Mouse (Mus musculus) kidney, postnatal 36 days (tissue): ENCODE results near the gene Baat.
"Not testable (repeated sequence)": the region's sequence is repeated elsewhere in the genome, so short reads cannot be mapped to it uniquely, and the experiment has no call there.

ENCODE experiments used
- DNase-seq, 2 experiments: peaks; one replicate each; pipeline ENCODE4 v3.0.0; 2021 to 2022; ENCODE audit warnings: mixed read lengths in 2 of 2

The Baat gene

GRCm38 (mm10) chr4:49506386-49506785 lies at the start of gene Baat:
Gene Baat, minus strand, starts transcription at chr4:49506557.
- no peak for DNase-seq

- DNase-seq = peak; percentile 73 to 86
Measured at GRCm38 (mm10) chr4:49553380-49553779, 47.0 kb upstream of the Baat start.

- peak; percentile 88 to 89 for DNase-seq
Measured at GRCm38 (mm10) chr4:49549383-49549782, 43.0 kb upstream of the Baat start, which contains the start of gene Aldob. Gene Aldob, minus strand, starts transcription at chr4:49549546.

DNA sequence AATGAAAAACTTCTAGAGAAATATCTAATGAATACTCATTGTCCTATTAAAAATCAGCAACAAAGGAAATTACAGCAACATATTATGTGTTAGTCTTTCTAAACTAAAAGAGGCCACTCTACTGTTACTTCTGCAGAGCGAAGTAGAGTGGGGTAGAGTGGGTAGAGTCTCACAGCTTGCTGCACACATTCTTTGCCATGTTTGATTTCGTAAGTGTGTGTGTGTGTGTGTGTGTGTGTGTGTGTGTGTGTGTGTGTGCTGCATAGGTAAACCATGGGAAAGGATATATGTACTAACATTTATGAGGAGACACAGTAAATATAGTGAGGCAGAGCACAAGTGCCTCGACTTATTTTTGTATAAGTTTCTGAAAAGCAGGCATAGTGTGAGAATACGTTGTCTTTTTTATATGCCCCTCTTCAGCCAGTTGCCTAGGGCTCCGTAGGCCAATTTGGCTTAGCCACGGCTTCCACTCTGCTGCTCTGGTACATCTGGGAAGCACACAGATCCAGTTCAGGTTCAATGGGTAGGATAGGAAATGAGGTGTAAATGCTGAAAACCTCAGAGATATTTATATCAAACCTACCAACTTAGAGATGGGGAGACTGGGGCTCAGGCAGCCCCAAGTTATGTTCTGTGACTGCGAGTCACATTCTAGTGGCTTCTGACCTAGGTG lies 41.3 kb upstream of the Baat start:
- peak in 1 of 2 experiments; percentile 30 for DNase-seq

GRCm38 (mm10) chr4:49546873-49547543 lies 40.7 kb upstream of the Baat start:
- DNase-seq = peak; percentile 63 to 78

DNA sequence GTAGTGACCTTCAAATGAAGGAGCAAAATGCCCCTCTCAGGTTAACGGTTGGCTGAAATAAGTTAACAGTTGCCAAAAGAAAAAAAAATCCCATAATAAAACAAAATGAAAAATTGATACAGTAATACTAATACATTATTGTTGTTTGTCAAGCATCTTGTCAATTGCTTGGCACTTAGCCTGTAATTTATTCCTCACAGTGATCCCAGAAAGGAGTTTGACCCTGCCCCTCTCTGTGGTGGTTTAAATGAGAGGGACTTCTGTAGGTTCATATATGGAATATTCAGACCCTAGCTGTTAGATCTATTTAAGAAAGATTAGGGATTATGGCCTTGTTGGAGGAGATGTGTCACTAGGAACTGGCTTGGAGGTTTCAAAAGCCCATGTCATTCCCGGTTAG lies 39.7 kb upstream of the Baat start:
- no peak for DNase-seq

DNA sequence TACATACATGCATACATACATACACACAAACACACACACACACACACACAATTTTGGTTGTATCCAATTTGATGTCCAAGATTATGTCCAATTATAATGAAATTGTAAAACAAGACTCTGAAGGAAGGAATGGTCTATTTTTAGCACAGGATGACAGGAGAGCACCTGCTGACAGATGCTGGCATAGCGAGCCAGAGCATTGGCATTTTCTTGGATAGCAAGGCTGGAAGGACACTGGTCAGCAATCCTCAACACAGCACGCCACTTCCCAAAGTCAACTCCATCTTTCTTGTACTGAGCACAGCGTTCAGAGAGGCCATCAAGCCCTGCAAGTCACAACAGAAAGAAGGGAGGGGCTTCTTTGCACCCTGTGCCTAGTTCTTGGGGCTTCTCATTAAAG lies 34.6 kb upstream of the Baat start:
- peak in 1 of 2 experiments; percentile 24 for DNase-seq

GRCm38 (mm10) chr4:49539665-49540064 lies 33.3 kb upstream of the Baat start:
- DNase-seq = peak in 1 of 2 experiments; percentile 30

GRCm38 (mm10) chr4:49536671-49537070 lies 30.3 kb upstream of the Baat start:
- peak in 1 of 2 experiments; percentile 34 for DNase-seq

GRCm38 (mm10) chr4:49535675-49536294 lies 29.4 kb upstream of the Baat start:
- DNase-seq = no peak

- no peak for DNase-seq
Measured at GRCm38 (mm10) chr4:49535036-49535435, 28.7 kb upstream of the Baat start.

DNA sequence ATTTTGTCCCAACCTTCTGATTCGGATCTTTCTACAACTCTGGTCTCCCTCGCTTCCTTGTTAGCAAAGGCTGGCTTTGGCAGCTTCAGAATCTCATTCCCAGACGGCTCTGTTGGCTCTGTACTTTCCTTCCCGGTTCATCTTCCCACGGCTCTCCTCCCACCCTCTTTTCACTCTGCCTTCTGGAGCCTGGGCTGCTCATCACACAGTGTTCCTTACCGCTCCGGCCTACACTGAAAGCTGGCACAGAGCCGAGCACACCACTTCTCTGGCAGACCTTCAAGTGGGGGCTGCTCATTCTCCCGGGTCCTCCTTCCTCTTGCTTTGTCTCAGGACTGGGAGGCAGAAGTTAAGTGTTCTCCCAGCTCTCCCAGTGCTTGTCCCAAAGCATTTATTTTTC lies 16.2 kb upstream of the Baat start:
- peak in 1 of 2 experiments; percentile 45 for DNase-seq

- DNase-seq = no peak
Measured at GRCm38 (mm10) chr4:49521346-49521745, 15.0 kb upstream of the Baat start.

GRCm38 (mm10) chr4:49520572-49521340 lies 14.4 kb upstream of the Baat start, which contains the start of the genes Mrpl50 and Zfp189:
Gene Mrpl50, minus strand, starts transcription at chr4:49521093.
Gene Zfp189, plus strand, starts transcription at chr4:49521176.
- DNase-seq = peak; percentile 94 to 98

DNA sequence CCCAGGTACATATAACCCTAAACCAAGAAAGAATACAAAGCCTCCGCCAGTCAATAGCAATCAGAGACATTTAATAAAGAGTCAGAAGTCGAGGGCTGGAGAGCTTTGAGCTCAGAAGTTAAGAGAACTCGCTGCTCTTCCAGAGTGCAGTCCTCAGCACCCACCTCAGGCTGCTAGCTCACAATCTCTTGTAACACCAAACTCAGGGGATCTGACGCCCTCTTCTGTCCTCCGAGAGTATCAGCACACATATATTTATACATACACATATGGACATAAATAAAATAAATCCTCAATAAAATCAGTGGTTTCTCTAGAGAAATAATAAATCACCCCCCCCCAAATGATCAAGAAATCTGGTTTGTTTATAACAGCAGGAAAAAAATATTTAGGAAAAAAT lies 13.1 kb upstream of the Baat start:
- peak in 1 of 2 experiments; percentile 19 for DNase-seq

DNA sequence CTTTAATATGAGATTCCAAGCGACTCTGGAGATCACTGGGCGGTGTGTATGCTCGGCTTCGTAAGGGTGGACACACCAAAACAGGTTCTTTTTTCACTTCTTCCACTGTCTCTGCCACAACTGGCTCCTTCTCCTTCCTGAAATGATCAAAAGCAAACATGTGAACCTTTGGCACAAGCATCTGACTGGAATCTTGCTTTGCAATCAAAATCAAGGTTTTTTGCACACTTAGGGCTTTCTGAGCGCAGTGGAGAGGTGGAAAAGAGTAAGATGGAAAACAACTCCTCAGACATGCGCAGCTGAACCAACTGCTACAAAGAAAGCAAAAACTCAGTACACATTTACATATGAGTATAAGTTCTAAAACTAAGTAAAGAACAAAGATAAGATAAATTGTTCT lies 8.1 kb upstream of the Baat start:
- DNase-seq = peak; percentile 10 to 50

- no peak for DNase-seq
Measured at GRCm38 (mm10) chr4:49512636-49513035, 6.3 kb upstream of the Baat start.

DNA sequence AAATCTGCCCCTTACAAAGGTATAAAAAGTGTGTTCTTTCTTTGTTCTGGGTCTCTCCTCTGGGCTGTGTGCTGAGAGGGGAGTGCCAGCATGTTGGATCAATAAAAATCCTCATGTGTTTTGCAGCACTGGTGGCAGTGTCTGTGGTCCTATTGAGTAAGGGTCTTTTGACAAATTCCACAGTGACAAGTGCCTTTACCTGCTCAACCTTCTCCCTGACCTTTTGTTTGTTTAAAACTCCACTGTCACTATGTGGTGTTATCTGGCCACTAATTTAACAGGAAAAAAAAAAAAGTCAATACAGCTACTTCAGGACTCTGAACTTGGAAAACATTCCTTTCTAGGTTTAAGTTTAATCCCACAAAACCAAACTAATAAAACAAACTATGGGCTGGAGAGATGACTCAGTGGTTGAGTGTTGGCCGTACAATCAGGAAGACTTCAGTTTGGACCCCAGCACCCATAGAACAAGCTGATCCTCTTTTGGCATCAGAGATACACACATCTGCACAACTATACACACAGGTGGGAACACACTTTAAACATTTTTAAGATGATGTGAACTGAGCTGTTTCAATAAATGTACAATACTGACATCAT lies 4.0 kb upstream of the Baat start:
- DNase-seq = peak in 1 of 2 experiments; percentile 29

DNA sequence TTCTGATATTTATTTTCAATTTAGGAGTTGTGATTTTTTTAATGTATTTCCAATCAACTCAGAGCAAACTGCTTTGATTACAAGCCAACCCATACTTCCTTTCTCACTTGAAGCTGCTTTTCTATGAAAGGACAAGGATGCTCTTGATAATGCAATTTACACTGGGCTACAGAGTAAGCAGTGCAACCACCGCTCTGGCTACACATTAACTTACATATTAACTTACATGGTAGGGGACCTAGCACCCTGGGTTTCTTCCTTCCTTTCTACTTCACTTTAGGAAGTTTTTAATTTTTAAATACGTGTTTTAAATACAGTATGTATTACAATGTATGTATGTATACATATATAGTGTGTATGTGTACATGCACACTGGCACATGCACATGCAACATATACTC lies 2.8 kb upstream of the Baat start:
- peak in 1 of 2 experiments; percentile 57 for DNase-seq

GRCm38 (mm10) chr4:49503563-49503962 lies 2.8 kb downstream of the Baat start:
- no peak for DNase-seq

- not testable (repeated sequence) for DNase-seq
Measured at GRCm38 (mm10) chr4:49485934-49486650, 20.3 kb downstream of the Baat start.

DNA sequence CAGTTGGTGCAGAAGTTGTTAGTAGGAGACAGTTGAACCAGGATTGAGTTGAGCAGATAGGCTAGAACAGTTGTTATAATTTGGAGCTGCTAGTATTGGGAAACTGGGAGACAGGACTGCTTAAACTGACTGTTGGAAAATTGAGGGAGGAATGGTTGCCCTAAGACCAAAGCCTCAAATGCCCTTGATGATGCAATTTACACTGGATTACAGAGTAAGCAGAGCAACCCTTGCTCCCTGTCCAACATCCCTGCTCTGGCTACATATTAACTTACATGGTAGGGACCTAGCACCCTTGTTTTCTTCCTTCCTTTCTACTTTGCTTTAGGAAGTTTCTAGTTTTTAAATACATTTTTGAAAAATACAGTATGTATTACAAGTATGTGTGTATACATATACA lies 20.9 kb downstream of the Baat start:
- DNase-seq = peak; percentile 60 to 87
